Mouse (Mus musculus): ENCODE measurements around the gene Gm19345.

DNA sequence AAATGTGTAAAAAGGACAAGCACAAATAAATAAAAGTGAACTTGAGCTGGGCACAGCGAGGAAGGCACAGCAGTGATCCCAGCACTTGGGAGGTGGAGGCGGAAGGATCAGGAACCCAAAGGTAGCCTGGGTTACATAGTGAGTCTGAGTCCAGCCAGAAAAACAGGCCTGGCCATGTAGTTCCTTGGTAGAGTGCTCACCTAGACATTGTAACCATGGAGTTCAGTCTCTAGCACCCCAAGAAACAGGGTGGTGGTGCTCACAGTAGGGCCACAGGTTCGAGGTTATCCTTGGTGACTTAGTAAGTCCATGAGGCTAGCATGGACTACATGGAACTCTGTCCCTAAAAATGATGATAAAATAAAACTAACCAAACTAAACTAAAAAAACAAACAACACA is 10.9 kb upstream of the Gm19345 start:
- TF ChIP-seq FOSL1 (IDR thresholded peaks at IDR 0.05; ENCODE audit: insufficient read depth, low read length, poor library complexity, severe bottlenecking): no peak
- TF ChIP-seq CTCF (IDR thresholded peaks at IDR 0.05; ENCODE audit: control insufficient read depth, insufficient read depth, insufficient read length): no peak
